Mouse (Mus musculus) ZHBTc4 (cell line): ENCODE data around the gene Chchd3.

Experiments used
- DNase-seq: peaks from one replicate; pipeline ENCODE4 v3.0.0-alpha.2; 2011; ENCODE audit warnings: low read depth, low spot score

Chchd3 gene

DNA sequence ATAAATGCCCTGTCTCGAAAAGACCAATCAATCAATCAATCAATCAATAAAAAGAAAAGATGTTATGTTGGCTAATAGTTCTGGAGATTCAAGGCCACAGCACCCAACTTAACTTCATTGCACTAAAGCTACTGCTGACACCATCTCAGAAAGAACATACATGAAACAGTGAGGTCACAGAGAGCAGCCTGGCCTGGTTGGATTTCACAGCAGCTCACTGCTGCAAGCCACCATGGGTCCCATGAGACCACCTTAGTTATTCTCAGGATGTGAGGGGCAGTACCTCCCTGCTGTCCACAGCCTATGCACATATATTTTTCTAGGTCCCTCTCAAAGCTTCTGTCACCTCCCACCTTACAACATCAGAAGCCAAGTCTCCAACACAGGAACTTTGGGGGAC is 57.1 kb downstream of the Chchd3 start:
- no peak for DNase-seq

DNA sequence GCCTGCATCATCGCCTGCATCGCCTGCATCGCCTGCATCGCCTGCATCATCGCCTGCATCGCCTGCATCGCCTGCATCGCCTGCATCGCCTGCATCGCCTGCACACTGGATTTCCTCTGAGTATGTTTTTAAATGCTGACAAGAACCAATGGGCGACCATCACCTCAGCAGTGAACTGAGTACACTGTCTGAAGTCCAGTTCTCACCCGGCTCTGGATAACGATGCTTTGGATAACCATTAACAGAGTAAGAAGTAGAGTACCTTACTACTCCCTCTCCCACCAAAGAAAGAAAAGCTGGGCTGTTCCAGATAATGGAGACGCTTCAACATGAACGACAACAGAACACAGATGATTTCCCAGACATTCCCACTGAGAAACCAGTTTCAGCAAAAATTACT is 58.8 kb downstream of the Chchd3 start:
- no peak for DNase-seq

- DNase-seq: no peak
Measured at GRCm38 (mm10) chr6:32996597-32996996, 63.5 kb downstream of the Chchd3 start.

GRCm38 (mm10) chr6:32993847-32994246 is 66.2 kb downstream of the Chchd3 start:
- no peak for DNase-seq

- no peak for DNase-seq
Measured at GRCm38 (mm10) chr6:32990061-32990633, 69.9 kb downstream of the Chchd3 start.

DNA sequence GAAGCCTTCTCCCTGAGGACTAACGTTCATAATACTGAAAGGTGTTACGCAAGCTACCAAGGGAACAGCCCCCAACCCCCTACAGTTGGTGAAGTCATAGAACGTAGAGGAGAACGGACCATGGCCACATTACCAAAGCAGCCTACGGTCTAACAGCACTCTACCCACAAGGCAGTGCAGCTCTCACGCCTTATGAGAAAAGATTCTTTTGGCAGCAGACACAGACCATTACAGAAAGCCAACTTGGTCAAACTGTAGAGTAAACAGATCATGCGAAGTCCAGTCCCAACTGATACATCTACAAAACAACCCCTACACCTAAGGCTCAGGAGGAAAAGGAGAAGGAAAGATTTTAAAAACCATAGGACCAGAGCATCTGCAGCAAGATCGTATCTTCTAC is 71.5 kb downstream of the Chchd3 start:
- DNase-seq: no peak

DNA sequence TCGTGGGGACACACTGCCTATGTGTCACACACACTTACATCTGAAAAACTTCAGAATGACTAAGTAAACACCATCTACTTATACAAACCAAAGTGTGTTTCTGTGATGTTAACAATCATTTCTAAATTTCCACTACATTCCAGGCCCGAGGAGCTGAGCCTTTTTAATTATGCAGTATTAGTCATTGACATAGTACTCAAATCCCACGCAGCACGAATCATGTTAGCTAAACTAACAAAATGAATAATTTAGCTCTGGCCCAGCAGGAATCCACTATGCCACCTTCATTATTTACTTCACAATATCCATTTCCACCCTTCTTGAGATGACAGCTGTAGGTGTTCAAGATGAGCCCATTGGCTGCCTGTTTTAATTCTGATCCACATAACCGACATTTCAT is 76.2 kb downstream of the Chchd3 start:
- no peak for DNase-seq

- peak; percentile 22 for DNase-seq
Measured at GRCm38 (mm10) chr6:32981253-32981652, 78.8 kb downstream of the Chchd3 start.

GRCm38 (mm10) chr6:32978811-32979210 is 81.2 kb downstream of the Chchd3 start:
- DNase-seq: no peak

DNA sequence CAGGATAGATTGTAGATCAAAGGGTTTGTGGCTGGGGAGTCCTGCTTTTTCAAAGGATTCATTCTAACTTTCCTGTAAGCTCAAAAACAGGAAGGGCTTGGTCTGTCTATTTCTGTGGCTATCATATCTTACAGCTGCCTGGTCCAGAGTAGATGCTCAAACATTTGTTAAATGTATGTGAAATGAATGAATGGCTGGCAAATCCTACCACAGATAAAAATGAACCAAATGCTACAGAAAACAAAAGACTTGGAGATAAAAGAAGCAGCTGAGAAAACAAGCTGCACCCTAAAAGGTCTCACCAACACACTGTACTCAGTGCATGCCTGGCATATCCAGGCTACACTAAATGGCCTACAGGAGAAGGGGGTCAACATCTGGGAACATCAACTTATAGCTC is 88.1 kb downstream of the Chchd3 start:
- no peak for DNase-seq

- DNase-seq: peak; percentile 85
Measured at GRCm38 (mm10) chr6:32968971-32969370, 91.1 kb downstream of the Chchd3 start.

DNA sequence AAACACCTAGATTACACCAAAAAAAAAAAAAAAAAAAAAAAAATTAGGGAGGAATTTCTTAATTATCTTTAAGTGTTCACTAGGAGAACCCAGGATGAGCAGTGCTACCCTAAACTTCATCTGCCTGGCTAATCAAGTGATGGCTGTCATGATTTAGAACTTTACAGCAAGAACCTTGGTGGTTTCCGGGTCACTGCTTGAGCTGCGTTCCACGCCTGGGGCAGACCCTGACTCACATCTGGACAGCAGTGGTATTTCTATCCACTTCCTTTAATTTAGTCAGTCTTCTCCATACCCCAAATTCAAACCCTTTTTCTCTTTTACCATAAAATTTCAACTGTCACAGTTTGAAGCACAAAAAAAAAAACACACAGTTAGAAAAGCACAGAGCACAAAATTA is 98.0 kb downstream of the Chchd3 start:
- no peak for DNase-seq

DNA sequence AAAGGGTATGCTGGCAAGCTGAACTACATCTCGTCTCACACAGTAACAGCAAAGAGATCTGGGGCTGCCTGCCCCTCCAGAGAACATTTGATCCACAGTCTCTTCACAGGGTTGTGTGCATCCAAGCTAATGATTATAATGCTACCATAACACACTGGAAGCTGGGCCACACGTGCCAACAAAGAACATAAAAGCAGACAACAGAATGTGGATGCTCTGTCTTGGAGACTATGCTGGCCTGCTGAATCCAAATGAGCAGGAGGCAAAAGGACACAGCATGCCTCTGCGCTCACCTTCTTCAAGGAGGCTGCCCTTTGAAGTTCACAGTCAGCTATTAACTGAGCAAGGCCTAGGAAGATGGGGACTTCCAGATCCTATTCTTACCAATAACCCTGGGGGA is 98.6 kb downstream of the Chchd3 start:
- DNase-seq: no peak

- no peak for DNase-seq
Measured at GRCm38 (mm10) chr6:32959816-32960550, 100.1 kb downstream of the Chchd3 start.

DNA sequence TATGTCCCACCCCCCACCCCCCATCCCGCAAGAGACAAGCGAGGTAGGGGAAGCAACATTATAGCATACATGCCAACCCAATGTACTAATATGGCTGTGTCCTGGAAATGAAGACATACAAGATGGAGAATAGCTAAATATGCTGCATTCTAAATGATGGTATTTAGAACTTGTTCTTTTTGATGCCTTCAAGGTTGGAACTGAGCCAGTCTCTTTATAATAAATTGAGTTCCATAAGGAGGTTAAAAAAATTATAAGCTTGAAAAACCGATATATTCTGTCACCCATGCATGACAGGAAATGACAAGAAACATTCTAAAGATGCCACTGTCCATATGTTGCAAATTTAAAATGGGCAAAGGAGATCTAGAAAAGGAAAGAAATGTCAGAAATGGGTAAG is 104.6 kb downstream of the Chchd3 start:
- DNase-seq: no peak

GRCm38 (mm10) chr6:32950973-32951372 is 109.1 kb downstream of the Chchd3 start:
- DNase-seq: no peak

- DNase-seq: no peak
Measured at GRCm38 (mm10) chr6:32949702-32950101, 110.4 kb downstream of the Chchd3 start.

DNA sequence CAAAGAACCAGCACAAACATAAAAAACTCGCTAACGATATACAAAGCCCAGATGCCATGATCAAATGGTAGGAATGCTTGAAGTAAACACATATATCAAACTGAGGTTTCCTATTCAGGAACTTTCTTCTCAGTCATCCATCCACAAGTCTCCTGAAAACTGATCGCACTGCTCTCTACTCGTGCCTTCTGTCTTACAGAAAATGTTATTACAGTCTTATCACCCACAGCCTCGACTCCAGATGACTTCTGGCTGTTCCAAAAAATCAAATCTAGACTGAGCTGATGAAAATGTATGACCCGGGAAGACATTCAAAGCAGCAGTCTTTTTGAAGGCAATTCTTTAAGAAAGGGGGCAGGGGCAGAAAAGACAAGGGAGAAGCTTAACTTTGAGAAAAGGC is 112.8 kb downstream of the Chchd3 start:
- DNase-seq: no peak

- DNase-seq: no peak
Measured at GRCm38 (mm10) chr6:32944956-32945355, 115.1 kb downstream of the Chchd3 start.

- no peak for DNase-seq
Measured at GRCm38 (mm10) chr6:32943651-32944050, 116.4 kb downstream of the Chchd3 start.

- DNase-seq: no peak
Measured at GRCm38 (mm10) chr6:32940299-32940698, 119.8 kb downstream of the Chchd3 start.

- DNase-seq: no peak
Measured at GRCm38 (mm10) chr6:32937643-32938042, 122.4 kb downstream of the Chchd3 start.

DNA sequence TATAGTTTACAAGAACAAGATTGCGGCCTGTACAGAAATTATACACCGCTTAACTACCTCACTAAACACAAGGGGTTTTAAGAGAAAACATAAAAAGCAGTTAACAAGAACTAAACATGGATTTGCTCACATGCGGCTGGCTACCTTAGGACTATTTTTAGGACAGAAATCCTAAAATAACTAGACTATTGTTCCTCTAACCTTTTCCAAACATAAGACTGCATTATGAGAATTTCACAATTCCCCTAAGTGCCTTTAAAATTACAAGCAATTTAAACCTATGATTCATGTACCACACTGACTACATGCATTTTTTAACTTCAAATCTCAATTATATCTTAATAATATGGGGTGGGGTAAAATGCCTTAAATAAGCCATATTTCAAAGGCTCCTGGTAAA is 123.3 kb downstream of the Chchd3 start:
- no peak for DNase-seq

DNA sequence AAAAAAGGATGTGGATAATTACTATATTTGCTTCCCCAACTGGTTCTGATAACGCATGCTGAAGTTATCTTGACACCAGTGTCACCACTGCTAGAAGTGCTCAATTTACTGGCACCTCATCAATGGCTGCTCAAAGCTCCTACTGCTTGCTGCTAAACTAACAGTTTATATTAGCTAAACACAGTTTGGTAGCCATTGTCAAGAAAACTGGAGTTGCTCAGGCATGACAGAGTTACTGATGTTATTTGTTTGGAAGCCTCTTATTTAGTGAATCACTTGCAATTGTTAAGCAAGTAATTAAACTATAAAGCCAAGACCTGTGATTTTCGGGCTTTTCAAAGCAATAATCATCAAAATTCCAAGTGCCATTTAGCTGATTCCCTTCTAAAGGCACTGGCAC is 123.7 kb downstream of the Chchd3 start:
- DNase-seq: no peak
